Mouse (Mus musculus): ENCODE data around the gene Ppp5c. TPM values are rescaled to one million over a fixed set of nuclear protein-coding genes. Genes with fewer than 3 reads are reported as not detected.

The Ppp5c gene
- polyA plus RNA-seq, 1 experiment from 2014 or later: 45.0 TPM

- TF ChIP-seq CTCF (IDR thresholded peaks at IDR 0.05; ENCODE audit: low read depth): no peak
- H3K9ac ChIP-seq (ENCODE audit: low read depth, low read length): no peak overlapping the region
- no peak for ATAC-seq
- H3K36me3 ChIP-seq (ENCODE audit: control insufficient read depth, insufficient read depth): no peaks in the 10 kb centered on the region
- 0 out of 2 replicates have a peak, but pooled peaks cover 4% of the 10 kb centered on the region for H3K9me3 ChIP-seq (ENCODE audit: control insufficient read depth)
- 67% methylated on average over 3 of the region's 3 CpGs for WGBS
- no peak overlapping the region for H3K27ac ChIP-seq (ENCODE audit: low read depth, low read length)
- H3K4me2 ChIP-seq (replicated peaks; ENCODE audit: low read depth): no peak overlapping the region
- no peaks in the 10 kb centered on the region for H3K27me3 ChIP-seq (replicated peaks; ENCODE audit: control insufficient read depth, insufficient read depth, low read length)
- H3K4me1 ChIP-seq (replicated peaks; ENCODE audit: control insufficient read depth, insufficient read depth, low read length): no peaks in the 10 kb centered on the region
- H3K4me3 ChIP-seq (ENCODE audit: low read depth, low read length): no peak overlapping the region
Measured at GRCm38 (mm10) chr7:16971160-16971559, 56.6 kb downstream of the Ppp5c start.

- WGBS: 48% methylated on average over 6 of the region's 6 CpGs
- no peak for ATAC-seq
- Histone ChIP-seq H3K9me3 (ENCODE audit: control insufficient read depth) (0 out of 2 replicates have a peak, but pooled peaks cover 4% of the 10 kb centered on the region), H3K4me2 (replicated peaks; ENCODE audit: low read depth) (no peak overlapping the region), H3K9ac (ENCODE audit: low read depth, low read length) (no peak overlapping the region), H3K27me3 (replicated peaks; ENCODE audit: control insufficient read depth, insufficient read depth, low read length) (no peaks in the 10 kb centered on the region), H3K4me3 (ENCODE audit: low read depth, low read length) (no peak overlapping the region), H3K36me3 (ENCODE audit: control insufficient read depth, insufficient read depth) (no peaks in the 10 kb centered on the region), H3K4me1 (replicated peaks; ENCODE audit: control insufficient read depth, insufficient read depth, low read length) (no peaks in the 10 kb centered on the region), H3K27ac (ENCODE audit: low read depth, low read length) (no peak overlapping the region)
- TF ChIP-seq CTCF (IDR thresholded peaks at IDR 0.05; ENCODE audit: low read depth): no peak
Measured at GRCm38 (mm10) chr7:16968414-16968813, 59.3 kb downstream of the Ppp5c start.

GRCm38 (mm10) chr7:16961678-16962077 is 66.0 kb downstream of the Ppp5c start:
- no peak for ATAC-seq
- 43% methylated on average over 5 of the region's 5 CpGs for WGBS
- no peaks in the 10 kb centered on the region for H3K27me3 ChIP-seq (replicated peaks; ENCODE audit: control insufficient read depth, insufficient read depth, low read length)

GRCm38 (mm10) chr7:16959539-16960187 is 68.1 kb downstream of the Ppp5c start, which contains the start of gene Pnmal1:
Gene Pnmal1 (plus strand): TSS chr7:16959679.
- WGBS: 33% methylated on average over 17 of the region's 17 CpGs
- no peak within 1 kb of the TSS for H3K9ac ChIP-seq (ENCODE audit: low read depth, low read length)
- peak; percentile 36; the same call in 1 of the 2 replicates for ATAC-seq

More at GRCm38 (mm10) chr7:16961678-16962077, 66.0 kb downstream of the Ppp5c start:
- no peaks in the 10 kb centered on the region for H3K4me1 ChIP-seq (replicated peaks; ENCODE audit: control insufficient read depth, insufficient read depth, low read length)
- no peak overlapping the region for H3K27ac ChIP-seq (ENCODE audit: low read depth, low read length)
- no peak for TF ChIP-seq CTCF (IDR thresholded peaks at IDR 0.05; ENCODE audit: low read depth)
- H3K9me3 ChIP-seq (ENCODE audit: control insufficient read depth): no peaks in the 10 kb centered on the region
- H3K4me3 ChIP-seq (ENCODE audit: low read depth, low read length): no peak overlapping the region
- H3K9ac ChIP-seq (ENCODE audit: low read depth, low read length): no peak overlapping the region
- H3K4me2 ChIP-seq (replicated peaks; ENCODE audit: low read depth): no peak overlapping the region
- no peaks in the 10 kb centered on the region for H3K36me3 ChIP-seq (ENCODE audit: control insufficient read depth, insufficient read depth)

GRCm38 (mm10) chr7:16956410-16957265 is 71.1 kb downstream of the Ppp5c start:
- Histone ChIP-seq H3K9me3 (ENCODE audit: control insufficient read depth) (no peaks in the 10 kb centered on the region), H3K4me3 (ENCODE audit: low read depth, low read length) (no peak overlapping the region), H3K27me3 (replicated peaks; ENCODE audit: control insufficient read depth, insufficient read depth, low read length) (no peaks in the 10 kb centered on the region), H3K9ac (ENCODE audit: low read depth, low read length) (no peak overlapping the region), H3K27ac (ENCODE audit: low read depth, low read length) (no peak overlapping the region), H3K4me2 (replicated peaks; ENCODE audit: low read depth) (no peak overlapping the region), H3K4me1 (replicated peaks; ENCODE audit: control insufficient read depth, insufficient read depth, low read length) (no peaks in the 10 kb centered on the region), H3K36me3 (ENCODE audit: control insufficient read depth, insufficient read depth) (no peaks in the 10 kb centered on the region)
- TF ChIP-seq CTCF (IDR thresholded peaks at IDR 0.05; ENCODE audit: low read depth): no peak
- ATAC-seq: no peak
- 67% methylated on average over 15 of the region's 15 CpGs for WGBS

More at GRCm38 (mm10) chr7:16959539-16960187, 68.1 kb downstream of the Ppp5c start, which contains the start of gene Pnmal1:
- Histone ChIP-seq H3K9me3 (ENCODE audit: control insufficient read depth) (no peaks in the 10 kb centered on the region), H3K36me3 (ENCODE audit: control insufficient read depth, insufficient read depth) (no peaks in the 10 kb centered on the region), H3K4me2 (replicated peaks; ENCODE audit: low read depth) (no peak within 1 kb of the TSS), H3K4me3 (ENCODE audit: low read depth, low read length) (no peak within 1 kb of the TSS), H3K27ac (ENCODE audit: low read depth, low read length) (no peak within 1 kb of the TSS), H3K4me1 (replicated peaks; ENCODE audit: control insufficient read depth, insufficient read depth, low read length) (no peaks in the 10 kb centered on the region), H3K27me3 (replicated peaks; ENCODE audit: control insufficient read depth, insufficient read depth, low read length) (no peaks in the 10 kb centered on the region)
- no peak for TF ChIP-seq CTCF (IDR thresholded peaks at IDR 0.05; ENCODE audit: low read depth)

- ATAC-seq: no peak
- Histone ChIP-seq H3K4me1 (replicated peaks; ENCODE audit: control insufficient read depth, insufficient read depth, low read length) (no peaks in the 10 kb centered on the region), H3K9me3 (ENCODE audit: control insufficient read depth) (no peaks in the 10 kb centered on the region), H3K27me3 (replicated peaks; ENCODE audit: control insufficient read depth, insufficient read depth, low read length) (no peaks in the 10 kb centered on the region), H3K4me3 (ENCODE audit: low read depth, low read length) (no peak overlapping the region), H3K9ac (ENCODE audit: low read depth, low read length) (no peak overlapping the region), H3K27ac (ENCODE audit: low read depth, low read length) (no peak overlapping the region), H3K4me2 (replicated peaks; ENCODE audit: low read depth) (no peak overlapping the region), H3K36me3 (ENCODE audit: control insufficient read depth, insufficient read depth) (no peaks in the 10 kb centered on the region)
- 75% methylated on average over 4 of the region's 4 CpGs for WGBS
- no peak for TF ChIP-seq CTCF (IDR thresholded peaks at IDR 0.05; ENCODE audit: low read depth)
Measured at GRCm38 (mm10) chr7:16955712-16956111, 72.0 kb downstream of the Ppp5c start.

Other genes starting within 250 kb of the Ppp5c start
- gene Slc1a5, start 246.6 kb downstream of the Ppp5c start, polyA plus RNA-seq (2015; fragmentation: Nextera tagmentation; extraction: Ambion mirVana): 19.8 and 22.8 TPM in 2 replicates
- 33.7 and 35.8 TPM in 2 replicates for gene Strn4, start 212.0 kb downstream of the Ppp5c start, polyA plus RNA-seq (2015; fragmentation: Nextera tagmentation; extraction: Ambion mirVana)
- gene Fkrp, start 211.2 kb downstream of the Ppp5c start, polyA plus RNA-seq (2015; fragmentation: Nextera tagmentation; extraction: Ambion mirVana): 12.3 and 12.7 TPM in 2 replicates
- 9.2 and 11.2 TPM in 2 replicates for gene Prkd2, start 185.0 kb downstream of the Ppp5c start, polyA plus RNA-seq (2015; fragmentation: Nextera tagmentation; extraction: Ambion mirVana)
- gene Dact3, start 152.6 kb downstream of the Ppp5c start, polyA plus RNA-seq (2015; fragmentation: Nextera tagmentation; extraction: Ambion mirVana): 3.4 and 3.7 TPM in 2 replicates
- gene Gng8, start 136.1 kb downstream of the Ppp5c start, polyA plus RNA-seq (2015; fragmentation: Nextera tagmentation; extraction: Ambion mirVana): 4.7 and 5.3 TPM in 2 replicates
- 1.7 and 1.8 TPM in 2 replicates for gene Ptgir, start 121.4 kb downstream of the Ppp5c start, polyA plus RNA-seq (2015; fragmentation: Nextera tagmentation; extraction: Ambion mirVana)
- gene Calm3, start 103.8 kb downstream of the Ppp5c start, polyA plus RNA-seq (2015; fragmentation: Nextera tagmentation; extraction: Ambion mirVana): 236 and 241 TPM in 2 replicates
- 3.3 and 3.6 TPM in 2 replicates for gene Pnmal2, start 83.2 kb downstream of the Ppp5c start, polyA plus RNA-seq (2015; fragmentation: Nextera tagmentation; extraction: Ambion mirVana)
- 2.0 and 2.2 TPM in 2 replicates for gene Pnmal1, start 68.2 kb downstream of the Ppp5c start, polyA plus RNA-seq (2015; fragmentation: Nextera tagmentation; extraction: Ambion mirVana)
- gene Gm42372, start 44.8 kb downstream of the Ppp5c start, polyA plus RNA-seq (2015; fragmentation: Nextera tagmentation; extraction: Ambion mirVana): 0.09 and 0.10 TPM in 2 replicates
- 3.6 and 4.0 TPM in 2 replicates for gene Ccdc8, start 35.2 kb downstream of the Ppp5c start, polyA plus RNA-seq (2015; fragmentation: Nextera tagmentation; extraction: Ambion mirVana)
- gene Hif3a, start 34.5 kb upstream of the Ppp5c start, polyA plus RNA-seq (2015; fragmentation: Nextera tagmentation; extraction: Ambion mirVana): 15.9 and 18.4 TPM in 2 replicates
- gene Psg16, start 46.1 kb upstream of the Ppp5c start, polyA plus RNA-seq (2015; fragmentation: Nextera tagmentation; extraction: Ambion mirVana): 0.33 and 0.46 TPM in 2 replicates
- gene Ceacam3, start 122.4 kb upstream of the Ppp5c start, polyA plus RNA-seq (2015; fragmentation: Nextera tagmentation; extraction: Ambion mirVana): not detected in 2 replicates
- not detected in 2 replicates for gene Psg29, start 175.6 kb upstream of the Ppp5c start, polyA plus RNA-seq (2015; fragmentation: Nextera tagmentation; extraction: Ambion mirVana)

All from intestine, postnatal 0 days (tissue).